Mouse (Mus musculus) megakaryocyte, embryonic 14.5 days (primary cell): ENCODE results near the gene Gpr34.

Source experiments
- FLI1 ChIP-seq: IDR thresholded peaks from 2 replicates; pipeline ENCODE4 v1.6.1; 2012; ENCODE audit warnings: low read length, inconsistent platforms, mixed read lengths
- GATA1 ChIP-seq: IDR thresholded peaks from 3 replicates; pipeline ENCODE4 v1.6.1; 2012; ENCODE audit warnings: mixed read lengths, low read length, inconsistent platforms, borderline replicate concordance

DNA sequence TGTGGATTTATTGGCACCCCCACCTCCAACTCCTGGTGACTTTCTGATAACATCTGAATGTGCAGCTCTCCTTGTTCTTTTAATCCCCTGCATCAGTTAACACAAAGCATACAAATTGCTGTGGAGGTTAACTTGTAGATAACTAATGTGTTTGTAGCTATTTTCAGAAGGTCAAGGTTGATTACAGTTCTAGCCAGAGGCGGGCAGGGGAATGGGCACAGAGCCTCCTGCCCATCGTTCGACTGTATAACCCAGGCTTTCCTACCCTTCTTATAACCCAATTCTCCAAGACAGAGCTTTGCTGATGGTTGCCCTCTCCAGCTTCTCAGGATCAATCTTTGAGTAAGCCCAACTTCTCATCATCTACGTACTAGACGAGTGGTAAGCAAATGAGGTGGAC is 29.2 kb downstream of the Gpr34 start, which contains the start of gene Gpr82:
- no peak for TF ChIP-seq GATA1
- no peak for TF ChIP-seq FLI1
